Mouse (Mus musculus) cortical plate, adult 2 months (tissue): ENCODE measurements around the gene Rbm4b.

Experiments
- CTCF ChIP-seq: fragments of 200-500 bp; IDR thresholded peaks from 2 replicates; pipeline ENCODE4 v1.5.1; 2011; ENCODE audit warnings: mild to moderate bottlenecking, control low read depth, low read length; ENCODE audit not compliant: insufficient read depth; ENCODE audit errors: extremely low read depth
- POLR2A ChIP-seq: fragments of 200-500 bp; IDR thresholded peaks from 2 replicates; pipeline ENCODE4 v1.6.1; 2011; ENCODE audit warnings: mild to moderate bottlenecking, low read length, control low read depth; ENCODE audit not compliant: insufficient read depth; ENCODE audit errors: extremely low read depth

DNA sequence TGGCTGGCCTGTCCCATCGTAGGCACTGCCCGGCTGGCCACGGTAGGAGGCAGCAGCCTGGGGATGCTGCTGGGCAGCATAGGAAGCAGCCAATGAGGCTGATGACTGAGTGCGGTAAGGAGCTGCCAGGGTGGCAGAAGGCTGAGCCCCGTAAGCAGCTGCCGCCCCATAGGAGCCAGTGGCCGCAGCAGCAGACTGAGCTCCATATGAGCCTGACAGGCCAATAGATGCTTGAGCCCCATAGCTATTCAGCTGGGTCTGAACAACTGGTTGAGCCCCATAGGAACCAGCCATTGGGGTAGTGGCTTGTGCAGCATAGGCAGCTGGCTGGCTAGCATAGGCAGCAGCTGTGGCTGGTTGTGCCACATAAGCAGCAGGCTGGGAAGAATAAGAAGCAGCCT, 46.4 kb downstream of the Rbm4b start:
- TF ChIP-seq CTCF (no peak), POLR2A (no peak)
